Mouse (Mus musculus): ENCODE results near the gene Trabd.

Trabd gene

DNA sequence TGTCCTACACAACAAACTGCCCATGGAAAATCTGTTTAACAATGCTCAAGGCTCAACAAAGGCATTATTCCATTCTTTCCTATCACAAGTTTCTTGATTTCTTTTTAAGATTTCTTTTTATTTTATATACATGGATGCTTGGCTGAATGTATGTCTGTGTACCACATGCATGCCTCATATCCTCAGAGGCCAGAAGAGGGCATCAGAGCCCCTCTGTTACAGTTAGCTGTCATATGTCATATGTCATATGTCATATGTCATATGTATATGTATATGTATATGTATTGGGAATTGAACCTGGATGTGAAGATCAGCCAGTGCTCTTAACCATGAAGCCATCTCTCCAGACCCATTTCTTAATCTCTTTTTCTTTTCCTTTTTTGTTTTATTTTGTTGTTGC, 43.1 kb downstream of the Trabd start:
- in situ Hi-C loops (cut with MboI; ENCODE audit: low pct_unique_long_range_greater_than_20kb in 1 of 2, low sequenced_read_pairs in 2 of 2, unreplicated experiment in 1 of 2) = no loop called here

DNA sequence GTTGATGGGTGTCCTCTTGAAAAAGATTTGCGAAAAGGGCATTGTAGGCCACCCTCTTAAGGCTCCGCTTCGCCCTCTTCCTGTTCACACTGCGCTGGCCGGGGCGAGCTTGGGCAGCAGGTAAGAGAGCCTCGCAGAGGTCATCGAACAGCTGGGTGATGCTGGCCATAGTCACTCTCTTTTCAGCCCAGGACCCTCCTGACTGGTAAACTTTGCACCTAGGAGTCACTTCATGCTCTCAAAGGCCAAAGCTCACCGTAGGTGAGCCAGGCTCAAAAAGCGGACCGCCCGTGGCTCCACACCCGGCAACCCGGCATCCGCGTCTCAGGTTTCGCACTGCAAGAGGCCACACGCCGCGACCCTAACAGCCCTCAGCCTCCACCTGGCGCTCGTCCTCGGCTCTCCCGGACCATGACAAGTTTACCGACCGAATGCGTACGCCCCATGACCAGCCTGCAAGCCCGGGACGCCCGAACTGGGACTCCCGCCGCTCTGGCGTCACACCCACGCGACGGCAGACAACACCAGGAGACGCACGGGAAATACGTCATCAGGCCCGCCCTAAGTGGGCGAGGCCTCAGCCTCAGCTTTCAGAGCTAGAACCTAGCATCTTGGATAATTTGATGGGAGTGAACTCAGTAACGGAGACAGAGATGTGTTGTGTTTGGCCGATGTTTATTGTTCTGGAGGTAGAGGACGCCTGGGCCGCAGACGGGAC, 47.9 kb downstream of the Trabd start, which contains the start of gene Tubgcp6:
TSS of gene Tubgcp6 (minus strand) at position 464 of the 718 bp plus-strand sequence.
- in situ Hi-C loops (cut with MboI; ENCODE audit: low pct_unique_long_range_greater_than_20kb in 1 of 2, low sequenced_read_pairs in 2 of 2, unreplicated experiment in 1 of 2) = no loop called here

DNA sequence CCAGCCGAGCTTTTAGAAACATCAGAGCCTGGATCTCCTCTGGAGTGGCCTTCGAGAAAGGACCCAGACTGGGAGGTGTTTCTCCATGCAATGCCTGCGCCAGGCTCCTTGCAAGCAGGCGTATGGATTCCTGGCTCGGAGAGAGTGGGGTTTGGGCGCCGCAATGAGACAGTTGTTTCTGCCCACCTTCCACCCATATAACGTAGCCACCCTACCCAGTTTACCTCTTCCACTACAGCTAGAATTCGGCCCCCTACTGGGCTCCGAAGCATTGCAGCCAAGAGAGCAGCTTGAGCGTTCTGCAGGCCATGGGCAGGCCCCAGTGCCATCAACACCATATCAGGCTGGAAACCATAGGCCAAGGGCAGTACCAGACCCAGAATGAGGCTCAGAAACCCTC, 48.7 kb downstream of the Trabd start:
- in situ Hi-C loops (cut with MboI; ENCODE audit: low pct_unique_long_range_greater_than_20kb in 1 of 2, low sequenced_read_pairs in 2 of 2, unreplicated experiment in 1 of 2) = no loop called here

DNA sequence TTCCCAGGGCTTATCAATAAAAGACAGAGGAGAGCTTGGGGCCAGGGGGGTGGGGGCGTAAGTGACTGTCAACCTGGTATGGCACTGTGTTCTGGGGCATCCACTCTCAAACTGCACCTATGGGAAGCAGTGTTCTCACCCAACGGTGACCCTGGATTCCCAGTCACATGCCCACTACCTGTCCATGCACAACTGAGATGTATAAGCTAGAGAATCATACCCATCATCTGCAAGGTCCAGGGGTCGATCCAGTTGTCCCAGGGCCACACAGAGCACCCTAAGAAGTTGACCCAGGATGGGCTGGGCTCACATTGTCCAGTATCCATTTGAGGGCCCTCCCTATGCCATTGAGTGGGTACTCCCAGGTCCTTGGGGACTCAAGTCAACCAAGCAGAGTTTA, 49.4 kb downstream of the Trabd start:
- in situ Hi-C loops (cut with MboI; ENCODE audit: low pct_unique_long_range_greater_than_20kb in 1 of 2, low sequenced_read_pairs in 2 of 2, unreplicated experiment in 1 of 2) = no loop called here

DNA sequence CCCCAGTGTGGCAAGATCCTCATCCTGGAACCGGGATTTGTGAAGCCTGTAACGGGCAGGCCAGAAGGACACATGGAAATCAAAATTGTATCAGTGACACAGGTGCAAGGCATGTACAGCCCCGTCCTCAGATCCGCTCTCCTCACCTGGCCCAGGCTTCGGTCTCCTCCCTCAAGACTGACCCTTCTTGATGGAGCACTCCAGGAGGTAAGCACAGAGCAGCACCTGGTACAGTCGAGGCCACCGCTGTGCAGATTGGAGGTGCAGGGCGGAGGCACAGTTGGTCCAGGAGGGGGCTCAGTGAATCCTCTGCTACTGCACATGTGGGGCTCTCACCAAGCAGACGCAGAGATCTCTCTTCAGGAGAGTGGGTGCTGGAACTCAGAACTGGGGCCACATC, 50.4 kb downstream of the Trabd start:
- in situ Hi-C loops (cut with MboI; ENCODE audit: low pct_unique_long_range_greater_than_20kb in 1 of 2, low sequenced_read_pairs in 2 of 2, unreplicated experiment in 1 of 2) = no loop called here

GRCm38 (mm10) chr15:89126622-89127021, 51.7 kb downstream of the Trabd start:
- in situ Hi-C loops (cut with MboI; ENCODE audit: low pct_unique_long_range_greater_than_20kb in 1 of 2, low sequenced_read_pairs in 2 of 2, unreplicated experiment in 1 of 2) = no loop called here

DNA sequence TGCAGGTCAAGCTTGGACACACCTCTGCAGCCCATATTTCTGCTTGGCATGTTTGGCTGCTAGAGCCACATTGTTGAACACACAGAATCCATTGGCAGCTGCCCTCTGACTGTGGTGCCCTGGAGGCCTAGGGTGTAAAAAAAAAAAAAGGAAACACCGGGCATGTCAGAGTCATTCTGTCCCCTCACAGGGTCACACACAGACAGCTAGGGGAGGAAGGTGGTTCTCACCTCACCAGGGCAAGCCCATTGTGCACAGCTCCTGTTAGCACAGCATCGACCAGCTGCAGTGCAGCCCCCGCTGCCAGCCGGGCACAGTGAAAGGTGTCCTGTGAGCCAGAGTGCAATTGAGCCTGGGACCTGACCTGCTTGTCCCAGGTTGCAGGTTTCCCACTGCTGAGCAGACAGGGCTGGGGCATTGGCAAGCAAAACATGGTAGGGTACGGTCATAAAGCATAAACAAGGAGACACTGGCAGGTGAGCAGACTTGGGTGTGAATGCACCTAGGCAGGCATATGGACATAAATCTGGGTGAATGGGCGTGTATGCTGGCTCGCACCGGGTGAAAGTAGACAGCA, 52.5 kb downstream of the Trabd start:
- in situ Hi-C loops (cut with MboI; ENCODE audit: low pct_unique_long_range_greater_than_20kb in 1 of 2, low sequenced_read_pairs in 2 of 2, unreplicated experiment in 1 of 2) = no loop called here

- in situ Hi-C loops (cut with MboI; ENCODE audit: low pct_unique_long_range_greater_than_20kb in 1 of 2, low sequenced_read_pairs in 2 of 2, unreplicated experiment in 1 of 2) = no loop called here
Observed at GRCm38 (mm10) chr15:89128382-89129350, 53.7 kb downstream of the Trabd start, which contains the start of gene Hdac10. TSS of gene Hdac10 (minus strand) at chr15:89128700.

DNA sequence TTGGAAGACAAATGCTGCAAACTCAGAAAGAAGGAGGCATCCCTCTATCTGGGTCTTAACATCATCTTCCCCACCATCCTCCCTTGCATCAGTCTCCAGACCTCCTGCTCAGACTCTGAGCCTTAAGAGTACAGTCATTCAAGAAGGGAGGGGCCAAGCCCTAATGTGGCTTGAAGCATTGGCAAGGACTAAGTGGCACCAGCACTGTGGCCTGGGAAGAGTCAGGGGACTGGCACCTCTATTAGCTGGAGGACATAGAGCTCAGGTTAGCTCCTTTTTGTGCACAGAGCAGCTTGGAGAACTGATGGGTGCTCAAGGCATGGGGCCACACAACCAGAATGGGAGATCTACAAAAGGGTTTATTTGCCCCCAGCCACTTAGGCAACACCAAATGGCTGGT, 55.3 kb downstream of the Trabd start:
- in situ Hi-C loops (cut with MboI; ENCODE audit: low pct_unique_long_range_greater_than_20kb in 1 of 2, low sequenced_read_pairs in 2 of 2, unreplicated experiment in 1 of 2) = no loop called here

DNA sequence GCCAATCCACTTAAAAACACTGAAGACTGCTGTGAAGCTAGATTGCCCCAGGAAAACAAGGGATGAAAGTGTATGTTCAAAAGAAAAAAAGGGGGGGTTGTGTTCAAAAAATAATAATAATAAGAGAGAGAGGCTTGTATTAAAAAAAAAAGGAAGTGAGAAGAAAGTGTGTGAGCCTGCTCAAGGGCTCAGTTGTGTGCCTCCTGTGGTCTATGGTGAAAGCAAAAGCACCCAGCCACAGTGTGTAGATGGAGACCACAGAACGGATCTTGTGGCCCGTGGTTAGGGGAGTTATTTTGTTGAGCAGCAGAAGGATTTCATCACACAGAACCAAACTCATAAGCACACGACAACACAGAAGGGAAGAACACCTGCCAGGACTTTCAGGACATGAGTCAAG, 56.4 kb downstream of the Trabd start:
- in situ Hi-C loops (cut with MboI; ENCODE audit: low pct_unique_long_range_greater_than_20kb in 1 of 2, low sequenced_read_pairs in 2 of 2, unreplicated experiment in 1 of 2) = no loop called here

Data from mouse embryonic stem cell (cell line).